Mouse (Mus musculus) liver, embryonic 14.5 days (tissue): ENCODE measurements around the gene Pdhx.

Experiments used
- CTCF ChIP-seq: IDR thresholded peaks from 2 replicates; pipeline ENCODE4 v1.5.1; 2016; ENCODE audit warnings: antibody characterized with exemption, low read depth, control low read depth
- EP300 ChIP-seq: IDR thresholded peaks from 2 replicates; pipeline ENCODE4 v1.6.1; 2016; ENCODE audit warnings: antibody characterized with exemption, low read depth

GRCm38 (mm10) chr2:103055820-103056219 lies 17.5 kb downstream of the Pdhx start:
- no peak for TF ChIP-seq CTCF
- TF ChIP-seq EP300 = no peak
